Mouse (Mus musculus) layer of hippocampus, adult 9-11 months (tissue): ENCODE measurements around the gene Comt.
A peak's percentile ranks its signal among the peaks of the same experiment; 100 is the strongest.

Experiments used
- DNase-seq: peaks from one replicate; pipeline ENCODE4 v3.0.0; 2022

Gene Comt

GRCm38 (mm10) chr16:18430641-18431212, 4.1 kb upstream of the Comt start:
- DNase-seq = no peak

DNA sequence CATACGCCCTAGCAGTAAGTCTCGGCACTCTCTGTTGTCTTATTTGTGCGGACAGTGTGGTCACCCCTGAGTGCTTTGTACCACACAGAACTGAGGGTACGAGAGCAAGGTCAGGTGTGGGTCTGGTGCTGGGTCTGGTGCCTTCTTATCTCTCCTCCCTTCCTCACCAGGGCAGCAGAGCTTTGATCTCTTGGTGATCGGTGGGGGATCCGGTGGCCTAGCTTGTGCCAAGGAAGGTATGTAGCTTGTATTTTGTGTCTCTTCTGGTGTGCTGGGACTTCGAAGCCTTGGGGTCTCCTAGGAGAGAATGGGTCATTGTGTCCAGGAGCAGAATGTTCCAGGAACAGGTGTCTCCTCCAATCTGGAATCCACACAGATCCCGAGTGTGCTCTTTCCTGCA, 3.0 kb upstream of the Comt start:
- DNase-seq = no peak

GRCm38 (mm10) chr16:18428516-18429042, 1.9 kb upstream of the Comt start:
- no peak for DNase-seq

DNA sequence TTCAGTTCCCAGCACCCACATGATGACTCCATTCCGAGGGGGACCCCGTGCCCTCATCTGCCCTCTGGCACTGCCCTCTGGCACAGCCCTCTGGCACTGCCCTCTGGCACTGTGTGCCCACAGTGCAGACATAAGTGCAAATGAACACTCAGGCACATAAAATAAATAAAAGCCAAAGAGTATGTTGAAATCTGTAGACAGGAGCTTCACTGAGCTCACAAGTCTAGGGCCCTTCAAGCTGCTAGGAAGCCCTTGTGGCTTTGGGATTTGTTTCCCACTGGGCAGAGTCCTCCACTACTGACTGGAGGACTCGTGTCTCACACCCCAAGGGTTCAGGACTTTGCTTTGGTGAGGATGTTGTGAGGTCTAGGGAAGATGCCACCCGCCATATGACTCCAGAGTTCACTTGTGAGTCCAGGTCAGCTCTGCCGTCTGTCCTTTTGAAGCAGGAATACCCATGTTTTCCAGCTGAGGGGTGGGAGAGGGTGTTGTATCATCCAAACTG, 1.4 kb upstream of the Comt start:
- DNase-seq = no peak

GRCm38 (mm10) chr16:18426215-18426791, 349 bp downstream of the Comt start, which contains the start of gene Txnrd2:
TSS of gene Txnrd2 (plus strand) at chr16:18426384.
- peak; percentile 83 for DNase-seq

- no peak for DNase-seq
Observed at GRCm38 (mm10) chr16:18425475-18426214, 1.0 kb downstream of the Comt start.

- no peak for DNase-seq
Observed at GRCm38 (mm10) chr16:18424364-18425045, 2.1 kb downstream of the Comt start.

DNA sequence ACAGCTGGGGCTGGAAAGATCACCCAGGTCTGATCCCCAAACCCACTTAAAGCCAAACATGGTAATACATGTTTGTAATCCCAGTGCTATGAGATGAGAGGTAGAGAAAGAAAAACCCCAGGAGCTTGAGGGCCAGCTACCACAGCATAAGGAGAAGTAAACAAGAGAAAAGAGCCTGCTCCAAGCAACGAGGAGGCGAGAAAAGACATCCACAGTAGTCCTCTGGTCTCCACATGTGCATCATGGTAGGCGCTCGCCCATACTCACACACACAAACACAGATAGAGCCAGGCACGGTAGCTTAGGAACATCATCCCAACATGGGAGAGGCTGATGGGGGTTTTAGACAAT, 2.8 kb downstream of the Comt start:
- no peak for DNase-seq

DNA sequence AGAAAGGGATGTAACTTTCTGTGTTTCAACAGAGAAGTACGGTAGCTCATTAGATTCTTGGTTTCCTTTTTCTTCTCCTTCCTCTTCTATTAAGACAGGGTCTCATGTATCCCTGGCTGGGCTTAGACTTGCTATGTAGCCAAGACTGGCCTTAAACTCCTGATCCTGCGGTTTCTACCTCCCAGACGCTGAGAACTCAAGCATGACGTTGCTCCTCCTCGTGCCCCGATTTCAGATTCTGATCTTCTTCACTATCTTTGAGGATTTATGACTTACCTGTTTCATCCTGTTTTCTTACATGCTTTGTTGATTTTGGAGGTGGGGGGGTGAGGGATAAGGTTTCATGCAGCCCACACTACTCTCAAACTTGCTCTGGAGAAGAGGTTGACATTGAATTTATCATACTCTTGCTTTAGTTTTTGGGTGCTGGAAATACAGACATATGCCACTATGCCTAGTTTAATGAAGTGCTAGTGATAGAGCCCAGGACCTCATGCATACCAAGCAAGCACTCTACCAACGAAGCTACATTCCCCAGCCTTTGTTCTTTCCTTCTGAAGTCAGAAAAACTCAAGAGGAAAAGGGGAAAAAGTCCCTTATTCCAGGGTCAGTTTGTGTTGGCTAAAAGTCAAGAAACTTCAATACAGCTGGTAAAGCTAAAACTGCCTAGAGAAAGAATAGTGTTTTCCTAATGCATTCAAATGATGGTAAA, 3.3 kb downstream of the Comt start:
- DNase-seq = no peak

GRCm38 (mm10) chr16:18420571-18420970, 6.1 kb downstream of the Comt start:
- DNase-seq = no peak

DNA sequence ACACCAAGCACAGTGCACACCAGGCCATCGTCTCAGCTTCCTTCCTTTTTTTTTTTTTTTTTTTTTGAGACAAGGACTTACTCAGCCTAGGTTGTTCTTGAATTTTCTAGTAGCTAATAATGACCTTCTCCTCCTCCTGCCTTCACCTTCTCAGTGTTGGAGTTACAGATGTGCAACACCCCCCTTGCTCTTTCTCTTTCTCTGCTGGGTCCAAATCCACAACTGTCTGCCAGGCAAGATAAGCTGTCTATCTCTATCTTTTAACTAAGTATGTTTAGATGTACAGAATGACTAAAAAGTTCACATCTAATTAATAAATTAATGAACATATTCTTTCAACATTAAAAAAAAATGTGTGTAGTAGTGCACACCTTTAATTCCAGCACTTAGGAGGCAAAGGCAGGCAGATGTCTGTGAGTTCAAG, 7.0 kb downstream of the Comt start:
- DNase-seq = no peak

- DNase-seq = no peak
Observed at GRCm38 (mm10) chr16:18418756-18419602, 7.7 kb downstream of the Comt start.

GRCm38 (mm10) chr16:18417491-18417890, 9.2 kb downstream of the Comt start:
- DNase-seq = no peak

DNA sequence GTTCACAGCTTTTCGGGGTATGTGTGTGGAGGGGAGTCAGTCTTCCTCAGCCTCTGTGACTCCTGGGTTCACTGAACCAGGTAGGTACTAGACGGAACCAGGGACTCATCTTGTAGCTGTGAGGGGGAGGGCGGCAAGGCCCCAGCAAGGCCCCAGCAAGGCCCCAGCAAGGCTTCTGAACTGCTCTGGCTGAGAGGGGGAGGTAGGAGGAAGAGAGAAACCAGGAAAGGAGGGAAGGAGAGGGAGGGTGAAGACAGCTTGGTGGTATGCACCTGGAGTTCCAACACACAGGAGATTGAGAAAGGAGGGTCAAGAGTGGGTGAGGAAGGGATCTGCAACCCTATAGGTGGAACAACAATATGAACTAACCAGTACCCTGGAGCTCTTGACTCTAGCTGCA, 9.8 kb downstream of the Comt start:
- no peak for DNase-seq

DNA sequence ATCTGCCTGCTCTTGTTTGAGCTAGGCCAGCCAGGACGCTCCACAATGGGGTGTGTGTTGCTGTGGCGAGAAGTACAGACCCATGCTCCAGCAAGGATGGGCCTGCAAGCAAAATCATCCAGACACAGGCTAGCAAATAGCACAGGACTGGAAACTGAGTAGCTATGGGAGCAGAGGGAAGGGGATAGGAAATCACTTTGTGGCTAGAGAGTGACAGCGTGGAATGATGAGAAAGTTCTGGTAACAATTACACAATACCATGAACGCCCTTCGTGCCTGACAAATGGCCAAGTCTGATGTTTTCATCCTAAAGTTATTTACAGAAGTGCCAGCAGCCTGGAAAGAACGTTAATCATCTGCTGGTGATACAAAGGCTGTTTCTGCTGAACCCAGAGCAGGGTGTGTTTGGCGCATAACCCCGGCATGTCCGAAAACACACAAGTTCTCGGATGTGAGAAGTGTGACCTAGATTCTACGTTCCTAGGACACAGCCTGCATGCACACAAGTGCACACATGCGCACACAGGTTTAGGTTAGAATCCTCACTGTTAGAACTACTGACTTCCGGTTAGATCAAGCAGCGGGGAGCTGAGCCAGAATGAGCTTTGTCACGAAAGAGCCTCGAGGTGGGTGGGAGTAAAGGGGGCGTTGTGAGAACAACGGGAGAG, 10.4 kb downstream of the Comt start:
- DNase-seq = peak; percentile 68

- peak; percentile 59 for DNase-seq
Observed at GRCm38 (mm10) chr16:18413032-18413816, 13.4 kb downstream of the Comt start.

GRCm38 (mm10) chr16:18411802-18412476, 14.7 kb downstream of the Comt start:
- DNase-seq = peak; percentile 83

- DNase-seq = no peak
Observed at GRCm38 (mm10) chr16:18411026-18411649, 15.5 kb downstream of the Comt start.

GRCm38 (mm10) chr16:18410418-18410817, 16.2 kb downstream of the Comt start:
- no peak for DNase-seq
